Mouse (Mus musculus): Measurements from ENCODE around the gene Mapkapk5.

- no peak for TF ChIP-seq CTCF (IDR thresholded peaks at IDR 0.05; ENCODE audit: control insufficient read depth, insufficient read depth, low read length)
- TF ChIP-seq POLR2A (IDR thresholded peaks at IDR 0.05; ENCODE audit: borderline replicate concordance, control insufficient read depth, low read depth, low read length) = no peak
Measured at GRCm38 (mm10) chr5:121510009-121510408, 35.7 kb downstream of the Mapkapk5 start.
